Mouse (Mus musculus) MEL (cell line): ENCODE measurements around the gene Rprd1b. TPM values are rescaled to one million over a fixed set of nuclear protein-coding genes. Genes with fewer than 3 reads are reported as not detected.
"Not testable (repeated sequence)": the region's sequence is repeated elsewhere in the genome, so short reads cannot be mapped to it uniquely, and the experiment has no call there.

Source experiments
- DNase-seq: peaks from one replicate; pipeline ENCODE4 v3.0.0; 2011; ENCODE audit warnings: low read depth, low spot score
- H3K27ac ChIP-seq: 2 replicates; pipeline ENCODE4 v1.5.1; 2012; ENCODE audit warnings: low read depth, mild to moderate bottlenecking, control low read depth, low read length, moderate library complexity; ENCODE audit not compliant: control insufficient read depth
- H3K27me3 ChIP-seq, 2 experiments: fragments of 150-350 bp in 1 of 2; sonication (generic) in 1 of 2; 2 replicates each; pipeline ENCODE4 v1.6.1; 2012; ENCODE audit warnings: low read length in 2 of 2, mild to moderate bottlenecking in 2 of 2, improper control_type of control experiment in 1 of 2, moderate library complexity in 1 of 2; ENCODE audit not compliant: insufficient read depth in 2 of 2, control insufficient read depth in 1 of 2
- H3K36me3 ChIP-seq, 2 experiments: 2 replicates each; pipeline ENCODE4 v1.6.1; 2012 to 2014; ENCODE audit warnings: low read length in 2 of 2, improper control_type of control experiment in 1 of 2, inconsistent platforms in 1 of 2, mild to moderate bottlenecking in 1 of 2; ENCODE audit not compliant: insufficient read depth in 2 of 2, control insufficient read depth in 1 of 2
- H3K4me1 ChIP-seq, 2 experiments: fragments of 150-350 bp in 1 of 2; sonication (generic) in 1 of 2; 2 replicates each; pipeline ENCODE4 v1.6.1; 2012; ENCODE audit warnings: low read length in 2 of 2, improper control_type of control experiment in 1 of 2, mild to moderate bottlenecking in 1 of 2; ENCODE audit not compliant: insufficient read depth in 2 of 2, control insufficient read depth in 1 of 2
- H3K4me3 ChIP-seq, 2 experiments: fragments of 150-350 bp in 1 of 2; sonication (generic) in 1 of 2; 2 replicates each; pipeline ENCODE4 v1.5.1; 2012; ENCODE audit warnings: low read depth in 2 of 2, low read length in 2 of 2, mild to moderate bottlenecking in 2 of 2, moderate library complexity in 2 of 2, control low read depth in 1 of 2, improper control_type of control experiment in 1 of 2; ENCODE audit not compliant: control insufficient read depth in 1 of 2, insufficient read depth in 1 of 2
- H3K79me2 ChIP-seq: 2 replicates; pipeline ENCODE4 v1.6.1; 2012; ENCODE audit warnings: mild to moderate bottlenecking, low read length, moderate library complexity; ENCODE audit not compliant: control insufficient read depth, poor library complexity, insufficient read depth
- H3K9ac ChIP-seq: 2 replicates; pipeline ENCODE4 v1.6.1; 2012; ENCODE audit warnings: low read depth, mild to moderate bottlenecking, control low read depth, low read length, moderate library complexity; ENCODE audit not compliant: control insufficient read depth, poor library complexity, severe bottlenecking
- H3K9me3 ChIP-seq: fragments of 150-350 bp; sonication (generic); replicated peaks from 2 replicates; pipeline ENCODE4 v1.6.1; 2012; ENCODE audit warnings: mild to moderate bottlenecking, low read length, improper control_type of control experiment, moderate library complexity; ENCODE audit not compliant: insufficient read depth
- BHLHE40 ChIP-seq: IDR thresholded peaks from 2 replicates; pipeline ENCODE4 v1.6.1; 2012; ENCODE audit warnings: low read depth, mild to moderate bottlenecking, inconsistent platforms, low read length, improper control_type of control experiment, borderline replicate concordance
- CHD2 ChIP-seq: IDR thresholded peaks from 2 replicates; pipeline ENCODE4 v1.6.1; 2011; ENCODE audit warnings: low read length, improper control_type of control experiment
- E2F4 ChIP-seq: IDR thresholded peaks from 2 replicates; pipeline ENCODE4 v1.6.1; 2011; ENCODE audit warnings: low read depth, low read length, improper control_type of control experiment, borderline replicate concordance
- ETS1 ChIP-seq: IDR thresholded peaks from 2 replicates; pipeline ENCODE4 v1.6.1; 2012; ENCODE audit warnings: low read depth, mild to moderate bottlenecking, inconsistent platforms, low read length, improper control_type of control experiment, moderate library complexity
- GABPA ChIP-seq: IDR thresholded peaks from 2 replicates; pipeline ENCODE4 v1.6.1; 2012; ENCODE audit warnings: low read depth, mild to moderate bottlenecking, inconsistent platforms, low read length, improper control_type of control experiment, moderate library complexity
- GATA1 ChIP-seq: IDR thresholded peaks from 2 replicates; pipeline ENCODE4 v1.6.1; 2011; ENCODE audit warnings: low read depth, low read length, improper control_type of control experiment
- JUND ChIP-seq: IDR thresholded peaks from 2 replicates; pipeline ENCODE4 v1.6.1; 2011; ENCODE audit warnings: low read depth, mild to moderate bottlenecking, improper control_type of control experiment, low read length
- KAT2A ChIP-seq: conservative IDR thresholded peaks from 2 replicates; pipeline ENCODE4 v1.6.1; 2012; ENCODE audit warnings: low read depth, low read length, improper control_type of control experiment, inconsistent platforms
- MAFK ChIP-seq: IDR thresholded peaks from 2 replicates; pipeline ENCODE4 v1.6.1; 2011; ENCODE audit warnings: low read depth, mild to moderate bottlenecking, low read length, improper control_type of control experiment, borderline replicate concordance
- MAZ ChIP-seq: IDR thresholded peaks from 2 replicates; pipeline ENCODE4 v1.6.1; 2012; ENCODE audit warnings: low read depth, mild to moderate bottlenecking, inconsistent platforms, low read length, improper control_type of control experiment
- MEF2A ChIP-seq: IDR thresholded peaks from 2 replicates; pipeline ENCODE4 v1.6.1; 2014; ENCODE audit warnings: low read depth, mild to moderate bottlenecking, inconsistent platforms, low read length, improper control_type of control experiment; ENCODE audit not compliant: poor library complexity, insufficient replicate concordance, severe bottlenecking; ENCODE audit errors: extremely low read depth
- POLR2A ChIP-seq, 2 experiments: IDR thresholded peaks; 2 replicates each; pipeline ENCODE4 v1.6.1; 2011 to 2012; ENCODE audit warnings: low read length in 2 of 2, mild to moderate bottlenecking in 2 of 2, control low read depth in 1 of 2, improper control_type of control experiment in 1 of 2, low read depth in 1 of 2, moderate library complexity in 1 of 2; ENCODE audit not compliant: control insufficient read depth in 1 of 2, insufficient read depth in 1 of 2, poor library complexity in 1 of 2
- POLR2AphosphoS5 ChIP-seq: IDR thresholded peaks from 2 replicates; pipeline ENCODE4 v1.6.1; 2012; ENCODE audit warnings: low read depth, borderline replicate concordance, mild to moderate bottlenecking, inconsistent platforms, low read length, moderate library complexity, mixed read lengths
- SMC3 ChIP-seq: IDR thresholded peaks from 2 replicates; pipeline ENCODE4 v1.6.1; 2011; ENCODE audit warnings: low read depth, low read length, improper control_type of control experiment
- TCF12 ChIP-seq: IDR thresholded peaks from 2 replicates; pipeline ENCODE4 v1.6.1; 2014; ENCODE audit warnings: low read depth, mild to moderate bottlenecking, inconsistent platforms, low read length, improper control_type of control experiment, moderate library complexity
- USF2 ChIP-seq, 2 experiments: IDR thresholded peaks; 2 replicates each; pipeline ENCODE4 v1.6.1; 2011 to 2012; ENCODE audit warnings: improper control_type of control experiment in 2 of 2, low read length in 2 of 2, borderline replicate concordance in 1 of 2, inconsistent platforms in 1 of 2, low read depth in 1 of 2, mild to moderate bottlenecking in 1 of 2; ENCODE audit not compliant: insufficient read depth in 1 of 2
- ZC3H11A ChIP-seq: IDR thresholded peaks from 2 replicates; pipeline ENCODE4 v1.6.1; 2012; ENCODE audit warnings: low read depth, mild to moderate bottlenecking, inconsistent platforms, low read length, improper control_type of control experiment
- ZNF384 ChIP-seq: IDR thresholded peaks from 2 replicates; pipeline ENCODE4 v1.6.1; 2012; ENCODE audit warnings: low read depth, mild to moderate bottlenecking, inconsistent platforms, low read length, improper control_type of control experiment
- polyA plus RNA-seq, 2 experiments: library from polyadenylated mRNA; stranded (reverse) in 1 of 2; unstranded in 1 of 2; fragments of >175 nt in 1 of 2; fragments of >200 nt in 1 of 2; gene quantifications; 2 replicates each; pipeline versions ENCODE4 v1.2.1 to v1.2.4; 2012; ENCODE audit warnings: low replicate concordance in 2 of 2, low read depth in 1 of 2; ENCODE audit not compliant: insufficient read length in 2 of 2, insufficient read depth in 1 of 2, missing spikeins in 1 of 2
- total RNA-seq: library from RNA; depleted of rRNA; stranded (reverse); fragments of 300-350 nt; gene quantifications from 2 replicates; pipeline ENCODE4 v1.2.3, GENCODE M21; 2012

Rprd1b gene
- total and polyA plus RNA-seq, 3 experiments, result 14.2 to 35.1 TPM; not detected in 1

DNA sequence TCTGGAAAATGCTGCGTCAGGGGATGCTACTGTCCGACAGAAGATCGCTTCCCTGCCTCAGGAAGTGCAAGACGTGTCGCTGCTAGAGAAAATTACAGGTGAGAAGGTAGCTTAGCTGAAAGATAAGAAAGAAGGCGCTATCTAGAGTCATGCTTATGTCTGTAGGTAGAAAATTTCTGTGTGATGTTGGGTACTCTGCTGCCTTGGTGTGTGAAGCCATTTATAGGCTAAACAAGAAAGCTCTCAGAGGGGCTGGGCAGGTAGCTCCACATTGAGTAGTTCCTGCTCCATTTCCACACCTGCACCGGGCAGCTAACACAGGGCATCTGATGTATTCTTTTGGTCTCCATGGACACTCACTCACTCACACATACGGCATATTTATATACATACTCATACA lies 21.8 kb downstream of the Rprd1b start:
- no peaks in the 10 kb centered on the region for H3K4me1 ChIP-seq
- no peaks in the 10 kb centered on the region for H3K27me3 ChIP-seq
- H3K27ac ChIP-seq, result no peak overlapping the region
- no peaks in the 10 kb centered on the region; the same call in 1 of the 2 replicates for H3K79me2 ChIP-seq
- no peak overlapping the region for H3K9ac ChIP-seq
- DNase-seq, result no peak
- no peak for TF ChIP-seq TCF12
- H3K9me3 ChIP-seq, result no peaks in the 10 kb centered on the region
- H3K36me3 ChIP-seq, result peaks cover 2 to 34% of the 10 kb centered on the region in 2 experiments; a peak in 3 of 4 replicates
- no peak overlapping the region for H3K4me3 ChIP-seq

DNA sequence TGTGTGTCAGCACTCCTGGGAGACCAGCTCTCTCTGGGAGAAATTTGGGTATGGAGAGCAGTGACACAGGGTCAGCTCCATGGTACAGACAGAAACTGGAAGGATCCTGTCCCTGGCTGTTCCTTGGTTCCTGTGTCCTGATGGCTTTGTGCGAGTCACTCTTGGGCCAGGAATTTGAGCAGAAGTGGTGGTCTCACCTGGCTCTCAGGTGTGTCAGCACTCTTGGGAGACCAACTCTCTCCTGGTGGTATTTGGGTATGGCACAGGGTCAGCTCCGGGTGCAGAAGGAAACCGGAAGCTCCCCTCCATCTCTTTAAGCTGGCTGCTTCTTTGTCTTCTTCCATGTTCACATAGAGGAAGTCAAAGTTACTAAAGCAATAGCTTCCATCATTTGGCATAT lies 26.3 kb downstream of the Rprd1b start:
- Histone ChIP-seq H3K27ac (no peak overlapping the region), H3K4me3 (no peak overlapping the region), H3K9ac (no peak overlapping the region), H3K36me3 (peaks cover 2 to 38% of the 10 kb centered on the region in 2 experiments; a peak in 3 of 4 replicates), H3K27me3 (no peaks in the 10 kb centered on the region), H3K79me2 (no peaks in the 10 kb centered on the region), H3K9me3 (no peaks in the 10 kb centered on the region), H3K4me1 (peaks cover 0 to 2% of the 10 kb centered on the region in 2 experiments; a peak in 1 of 4 replicates)
- no peak for TF ChIP-seq ZNF384
- no peak for TF ChIP-seq GABPA
- TF ChIP-seq TCF12, result no peak
- no peak for TF ChIP-seq CHD2
- TF ChIP-seq MAZ, result no peak
- no peak for TF ChIP-seq USF2 (IDR thresholded peaks at IDR 0.05; ENCODE audit: borderline replicate concordance in 1 of 2, insufficient read depth in 1 of 2, low read depth in 1 of 2, low read length in 2 of 2)
- no peak for TF ChIP-seq MAFK
- TF ChIP-seq POLR2AphosphoS5, result no peak
- TF ChIP-seq E2F4, result no peak
- no peak for TF ChIP-seq JUND
- no peak for TF ChIP-seq SMC3
- TF ChIP-seq ETS1, result no peak
- no peak for TF ChIP-seq KAT2A
- no peak for TF ChIP-seq BHLHE40
- TF ChIP-seq MEF2A, result no peak
- TF ChIP-seq POLR2A (IDR thresholded peaks at IDR 0.05; ENCODE audit: control insufficient read depth in 1 of 2, insufficient read depth in 1 of 2, low read depth in 1 of 2, low read length in 2 of 2, poor library complexity in 1 of 2), result no peak
- no peak for TF ChIP-seq ZC3H11A
- TF ChIP-seq GATA1, result no peak
- no peak for DNase-seq

GRCm38 (mm10) chr2:158055383-158055782 lies 27.1 kb downstream of the Rprd1b start:
- H3K9me3 ChIP-seq, H3K4me1 ChIP-seq, H3K79me2 ChIP-seq, H3K4me3 ChIP-seq, DNase-seq, H3K27ac ChIP-seq, H3K9ac ChIP-seq, H3K27me3 ChIP-seq: not testable (repeated sequence)
- H3K36me3 ChIP-seq, result peaks cover 2 to 37% of the 10 kb centered on the region in 2 experiments; a peak in 3 of 4 replicates
